Mouse (Mus musculus) olfactory bulb, adult 2 months (tissue): ENCODE results near the gene Olfr976. TPM values are rescaled to one million over a fixed set of nuclear protein-coding genes. Genes with fewer than 3 reads are reported as not detected.

ENCODE experiments used
- H3K27ac ChIP-seq: fragments of 200-500 bp; 2 replicates; pipeline ENCODE4 v1.5.1; 2012; ENCODE audit warnings: low read depth, low read length; ENCODE audit not compliant: insufficient read depth
- H3K4me1 ChIP-seq: fragments of 200-500 bp; 2 replicates; pipeline ENCODE4 v1.6.1; 2012; ENCODE audit warnings: low read length; ENCODE audit not compliant: control insufficient read depth, insufficient read depth
- H3K4me3 ChIP-seq: fragments of 200-500 bp; 2 replicates; pipeline ENCODE4 v1.5.1; 2012; ENCODE audit warnings: mild to moderate bottlenecking, low read depth, low read length, moderate library complexity; ENCODE audit not compliant: insufficient read depth
- CTCF ChIP-seq: fragments of 200-500 bp; IDR thresholded peaks from 2 replicates; pipeline ENCODE4 v1.5.1; 2012; ENCODE audit warnings: low read depth, mild to moderate bottlenecking, low read length, moderate library complexity; ENCODE audit not compliant: insufficient read depth
- POLR2A ChIP-seq: fragments of 200-500 bp; IDR thresholded peaks from 2 replicates; pipeline ENCODE4 v1.6.1; 2012; ENCODE audit warnings: mild to moderate bottlenecking, low read depth, low read length, moderate library complexity; ENCODE audit not compliant: insufficient read depth
- WGBS: fragments of 180-500 bp; shearing (Covaris S2); methylation state at CpG from one replicate; pipeline ENCODE4 v1.1.7; 2018; 5-methylcytosine and 5-hydroxymethylcytosine counted together
- polyA plus RNA-seq: library from polyadenylated mRNA; stranded (reverse); fragments of >200 nt; gene quantifications from 2 replicates; pipeline ENCODE4 v1.2.4, GENCODE M21; 2012; ENCODE audit warnings: low replicate concordance; ENCODE audit not compliant: missing spikeins, insufficient read depth, insufficient read length

The Olfr976 gene
- polyA plus RNA-seq, 1 experiment, result not detected

GRCm38 (mm10) chr9:39909939-39910338, 51.0 kb downstream of the Olfr976 start:
- H3K27ac ChIP-seq, result no peak overlapping the region
- TF ChIP-seq CTCF (no peak), POLR2A (no peak)
- H3K4me1 ChIP-seq, result no peaks in the 10 kb centered on the region
- 88% methylated on average over 3 of the region's 3 CpGs for WGBS
- no peak overlapping the region for H3K4me3 ChIP-seq

- TF ChIP-seq POLR2A, result no peak
- 74% methylated on average over 2 of the region's 2 CpGs for WGBS
- Histone ChIP-seq H3K27ac (no peak within 1 kb of the TSS), H3K4me1 (no peaks in the 10 kb centered on the region), H3K4me3 (no peak within 1 kb of the TSS)
Observed at GRCm38 (mm10) chr9:39907036-39907435, 53.9 kb downstream of the Olfr976 start, which contains the start of gene Olfr229. Gene Olfr229, plus strand, starts transcription at chr9:39907336.

DNA sequence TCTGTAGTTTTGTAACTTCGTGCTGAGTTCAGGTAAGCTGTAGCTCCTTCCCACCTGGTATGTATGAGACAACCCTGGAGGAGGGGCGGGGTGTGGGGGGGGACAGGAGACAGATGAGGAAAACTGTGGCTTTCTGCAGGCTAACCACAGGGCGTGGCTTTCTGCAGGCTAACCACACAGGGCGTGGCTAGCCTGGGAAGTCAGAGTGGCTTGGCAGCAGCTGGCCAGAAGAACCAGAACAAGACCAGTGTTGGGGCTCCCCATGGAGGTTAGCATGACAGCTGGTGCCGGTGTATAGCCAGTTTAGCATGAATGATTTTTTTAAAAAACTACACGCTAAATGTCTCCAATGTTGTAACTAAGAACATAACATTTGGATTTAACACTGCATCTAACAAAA, 55.8 kb downstream of the Olfr976 start:
- H3K4me3 ChIP-seq, result no peak overlapping the region
- H3K4me1 ChIP-seq, result no peaks in the 10 kb centered on the region
- WGBS, result 83% methylated on average over 6 of the region's 6 CpGs
- TF ChIP-seq POLR2A (no peak), CTCF (no peak)
- H3K27ac ChIP-seq, result no peak overlapping the region

Other genes with a start within 250 kb of the Olfr976 start
- not detected in 2 replicates for gene Olfr965, start 249.8 kb downstream of the Olfr976 start, polyA plus RNA-seq
- gene Olfr150, start 230.2 kb downstream of the Olfr976 start, polyA plus RNA-seq, result not detected in 2 replicates
- not detected in 2 replicates for gene Olfr967, start 214.9 kb downstream of the Olfr976 start, polyA plus RNA-seq
- not detected in 2 replicates for gene Olfr968, start 177.9 kb downstream of the Olfr976 start, polyA plus RNA-seq
- not detected in 2 replicates for gene Olfr969, start 170.2 kb downstream of the Olfr976 start, polyA plus RNA-seq
- gene Olfr970, start 152.3 kb downstream of the Olfr976 start, polyA plus RNA-seq, result not detected in 2 replicates
- gene Olfr971, start 124.3 kb downstream of the Olfr976 start, polyA plus RNA-seq, result not detected in 2 replicates
- not detected in 2 replicates for gene Olfr972, start 94.7 kb downstream of the Olfr976 start, polyA plus RNA-seq
- not detected in 2 replicates for gene Olfr229, start 53.8 kb downstream of the Olfr976 start, polyA plus RNA-seq
- gene Olfr974, start 23.6 kb downstream of the Olfr976 start, polyA plus RNA-seq, result not detected in 2 replicates
- not detected in 2 replicates for gene Olfr975, start 9.1 kb downstream of the Olfr976 start, polyA plus RNA-seq
- gene Olfr978, start 31.0 kb upstream of the Olfr976 start, polyA plus RNA-seq, result not detected in 2 replicates
- not detected in 2 replicates for gene Olfr979, start 42.3 kb upstream of the Olfr976 start, polyA plus RNA-seq
- not detected in 2 replicates for gene Olfr980, start 48.4 kb upstream of the Olfr976 start, polyA plus RNA-seq
- gene Olfr981, start 60.3 kb upstream of the Olfr976 start, polyA plus RNA-seq, result not detected in 2 replicates
- not detected in 2 replicates for gene Olfr982, start 112.7 kb upstream of the Olfr976 start, polyA plus RNA-seq
- gene Olfr983, start 132.5 kb upstream of the Olfr976 start, polyA plus RNA-seq, result not detected in 2 replicates
- not detected in 2 replicates for gene Olfr984, start 153.1 kb upstream of the Olfr976 start, polyA plus RNA-seq
- not detected in 2 replicates for gene Olfr985, start 169.1 kb upstream of the Olfr976 start, polyA plus RNA-seq
- not detected in 2 replicates for gene Tmem225, start 187.0 kb upstream of the Olfr976 start, polyA plus RNA-seq
- gene Olfr986, start 219.8 kb upstream of the Olfr976 start, polyA plus RNA-seq, result not detected in 2 replicates
- not detected in 2 replicates for gene Zfp202, start 231.2 kb upstream of the Olfr976 start, polyA plus RNA-seq